Mouse (Mus musculus): ENCODE results near the gene Cryzl2.

Cryzl2 gene

GRCm38 (mm10) chr1:157480090-157480489 lies 21.7 kb downstream of the Cryzl2 start:
- DNase-seq = no peak

- no peak for DNase-seq
These were observed 22.5 kb downstream of the Cryzl2 start for GRCm38 (mm10) chr1:157480901-157481300.

GRCm38 (mm10) chr1:157481666-157482065 lies 23.3 kb downstream of the Cryzl2 start:
- no peak for DNase-seq

- DNase-seq = no peak
These were observed 25.8 kb downstream of the Cryzl2 start for GRCm38 (mm10) chr1:157484161-157484560.

GRCm38 (mm10) chr1:157500657-157501056 lies 42.3 kb downstream of the Cryzl2 start:
- DNase-seq = no peak

GRCm38 (mm10) chr1:157501352-157501945 lies 43.1 kb downstream of the Cryzl2 start:
- no peak for DNase-seq

GRCm38 (mm10) chr1:157503071-157503470 lies 44.7 kb downstream of the Cryzl2 start:
- DNase-seq = no peak

- DNase-seq = no peak
These were observed 48.1 kb downstream of the Cryzl2 start, which contains the start of gene Sec16b for GRCm38 (mm10) chr1:157506522-157506921. Sec16b (plus strand) TSS chr1:157506728.

GRCm38 (mm10) chr1:157506995-157507595 lies 48.7 kb downstream of the Cryzl2 start:
- no peak for DNase-seq

- no peak for DNase-seq
These were observed 49.4 kb downstream of the Cryzl2 start for GRCm38 (mm10) chr1:157507814-157508213.

GRCm38 (mm10) chr1:157512690-157513448 lies 54.5 kb downstream of the Cryzl2 start:
- no peak for DNase-seq

GRCm38 (mm10) chr1:157513559-157513958 lies 55.2 kb downstream of the Cryzl2 start:
- no peak for DNase-seq

- no peak for DNase-seq
These were observed 55.9 kb downstream of the Cryzl2 start for GRCm38 (mm10) chr1:157514298-157514697.

GRCm38 (mm10) chr1:157516838-157517808 lies 58.7 kb downstream of the Cryzl2 start:
- DNase-seq = no peak

GRCm38 (mm10) chr1:157518111-157518523 lies 59.7 kb downstream of the Cryzl2 start:
- no peak for DNase-seq

- no peak for DNase-seq
These were observed 61.0 kb downstream of the Cryzl2 start for GRCm38 (mm10) chr1:157519396-157519795.

- DNase-seq = no peak
These were observed 63.9 kb downstream of the Cryzl2 start for GRCm38 (mm10) chr1:157522322-157522721.

GRCm38 (mm10) chr1:157524775-157525174 lies 66.4 kb downstream of the Cryzl2 start:
- DNase-seq = no peak

GRCm38 (mm10) chr1:157525692-157526354 lies 67.4 kb downstream of the Cryzl2 start:
- DNase-seq = no peak

- DNase-seq = no peak
These were observed 68.2 kb downstream of the Cryzl2 start for GRCm38 (mm10) chr1:157526625-157527024.

GRCm38 (mm10) chr1:157532826-157533460 lies 74.6 kb downstream of the Cryzl2 start:
- DNase-seq = no peak

GRCm38 (mm10) chr1:157535571-157535970 lies 77.2 kb downstream of the Cryzl2 start:
- DNase-seq = no peak
